In the genomic region with DNA sequence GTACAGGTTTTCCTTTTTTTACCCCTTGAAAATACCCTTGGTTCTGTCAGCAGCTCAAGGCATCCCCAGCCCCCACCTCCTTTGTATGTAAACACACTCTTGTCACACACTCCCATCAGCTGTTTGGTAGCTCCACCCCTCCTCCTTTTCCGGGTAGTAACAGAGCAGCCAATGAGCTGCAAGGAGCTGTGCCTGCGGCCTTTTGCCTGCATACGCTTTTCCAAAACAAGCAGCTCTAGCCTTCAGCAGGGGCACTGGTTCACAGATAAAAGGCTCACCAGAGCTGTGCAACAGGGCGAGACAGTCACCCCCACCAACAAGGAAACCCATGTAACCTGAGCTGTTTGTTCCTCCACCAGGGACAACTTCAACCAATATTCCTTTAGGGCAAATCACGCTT, we compare ENCODE assay signal across 8 mouse cellular contexts. TPM values are rescaled to one million over a fixed set of nuclear protein-coding genes. Genes with fewer than 3 reads are reported as not detected.
DNase-seq lines count a peak whose midpoint lies in the region; ATAC-seq and TF ChIP-seq lines count a peak whose summit lies in the region.

No protein-coding gene starts in this region.

- H3K79me3 ChIP-seq in C2C12 (ENCODE audit: low read depth): peaks cover 44% of the 10 kb centered on the region

- peak overlapping the region; percentile 97 for H3K27ac ChIP-seq in heart, embryonic 13.5 days (replicated peaks)
- peak overlapping the region; percentile 84 for H3K27ac ChIP-seq in liver, embryonic 11.5 days (ENCODE audit: low read depth, low read length)
- peak overlapping the region; percentile 87 for H3K27ac ChIP-seq in stomach, embryonic 14.5 days (ENCODE audit: low read length)

- H3ac ChIP-seq in C2C12 (ENCODE audit: control insufficient read depth, insufficient read length, low read depth): peak overlapping the region; percentile 18

- WGBS in heart, embryonic 13.5 days: 0% methylated on average over 5 of the region's 5 CpGs
- 3% methylated on average over 5 of the region's 5 CpGs for WGBS in liver, embryonic 11.5 days
- 3% methylated on average over 5 of the region's 5 CpGs for WGBS in stomach, embryonic 14.5 days

- H3K4me2 ChIP-seq in heart, embryonic 13.5 days: peak overlapping the region; percentile 91
- peak overlapping the region; percentile 61 for H3K4me2 ChIP-seq in liver, embryonic 11.5 days
- peak overlapping the region; percentile 87 for H3K4me2 ChIP-seq in stomach, embryonic 14.5 days (replicated peaks; ENCODE audit: low read depth, low read length)

- no peak overlapping the region for H3K4me3 ChIP-seq in C2C12 (ENCODE audit: insufficient read depth, poor library complexity, severe bottlenecking)
- H3K4me3 ChIP-seq in heart, embryonic 13.5 days: peak overlapping the region; percentile 92
- peak overlapping the region; percentile 40 for H3K4me3 ChIP-seq in liver, embryonic 11.5 days (ENCODE audit: low read depth, low read length)
- peak overlapping the region; percentile 71 for H3K4me3 ChIP-seq in stomach, embryonic 14.5 days (ENCODE audit: low read depth, low read length)

- H3K4me1 ChIP-seq in heart, embryonic 13.5 days: peaks cover 41% of the 10 kb centered on the region
- peaks cover 29% of the 10 kb centered on the region for H3K4me1 ChIP-seq in liver, embryonic 11.5 days (replicated peaks; ENCODE audit: control insufficient read depth, insufficient read depth, low read length)
- peaks cover 28% of the 10 kb centered on the region for H3K4me1 ChIP-seq in stomach, embryonic 14.5 days (ENCODE audit: control insufficient read depth, insufficient read depth, low read length)

- H3K9me3 ChIP-seq in heart, embryonic 13.5 days: no peaks in the 10 kb centered on the region
- H3K9me3 ChIP-seq in liver, embryonic 11.5 days (ENCODE audit: control insufficient read depth, low read length): no peaks in the 10 kb centered on the region
- no peaks in the 10 kb centered on the region for H3K9me3 ChIP-seq in stomach, embryonic 14.5 days (ENCODE audit: control insufficient read depth, low read depth, low read length)

- peak; percentile 76 for ATAC-seq in erythroid progenitor cell, adult 5-6 weeks (replicated peaks; ENCODE audit: low FRiP score, poor library complexity, severe bottlenecking)
- peak; percentile 77 for ATAC-seq in heart, embryonic 13.5 days (ENCODE audit: extremely low read depth, insufficient number of reproducible peaks, low FRiP score, low TSS enrichment)
- ATAC-seq in liver, embryonic 11.5 days (replicated peaks; ENCODE audit: low FRiP score): peak; percentile 71
- ATAC-seq in stomach, embryonic 14.5 days (ENCODE audit: insufficient number of reproducible peaks, insufficient read depth, low FRiP score, low read depth): peak; percentile 86

- no peak for TF ChIP-seq POLR2A in brain, embryonic 14.5 days (IDR thresholded peaks at IDR 0.05; ENCODE audit: borderline replicate concordance, extremely low read depth, insufficient read depth, insufficient read length, poor library complexity, severe bottlenecking)

- no peak for TF ChIP-seq CTCF in C2C12 (IDR thresholded peaks at IDR 0.05; ENCODE audit: control insufficient read depth, insufficient read depth, insufficient read length)
- TF ChIP-seq CTCF in brain, embryonic 14.5 days (IDR thresholded peaks at IDR 0.05; ENCODE audit: borderline replicate concordance, extremely low read depth, insufficient read depth, insufficient read length): no peak

- peaks cover 15% of the 10 kb centered on the region for H3K36me3 ChIP-seq in C2C12 (ENCODE audit: control insufficient read depth, insufficient read depth)
- H3K36me3 ChIP-seq in heart, embryonic 13.5 days: peaks cover 26% of the 10 kb centered on the region
- H3K36me3 ChIP-seq in liver, embryonic 11.5 days (ENCODE audit: control insufficient read depth, insufficient read depth, low read length): no peaks in the 10 kb centered on the region
- peaks cover 12% of the 10 kb centered on the region; the same call in 1 of the 2 replicates for H3K36me3 ChIP-seq in stomach, embryonic 14.5 days (ENCODE audit: control insufficient read depth, insufficient read depth, low read length)

- H3K79me2 ChIP-seq in C2C12 (ENCODE audit: control insufficient read depth, insufficient read depth): peaks cover 67% of the 10 kb centered on the region

- H3K27me3 ChIP-seq in C2C12 (ENCODE audit: control insufficient read depth, insufficient read depth, insufficient read length): no peaks in the 10 kb centered on the region
- no peaks in the 10 kb centered on the region for H3K27me3 ChIP-seq in heart, embryonic 13.5 days (replicated peaks)
- no peaks in the 10 kb centered on the region for H3K27me3 ChIP-seq in liver, embryonic 11.5 days (replicated peaks; ENCODE audit: control insufficient read depth, insufficient read depth, low read length)
- H3K27me3 ChIP-seq in stomach, embryonic 14.5 days (ENCODE audit: control insufficient read depth, insufficient read depth, low read length): no peaks in the 10 kb centered on the region

- peak overlapping the region; percentile 97 for H3K9ac ChIP-seq in heart, embryonic 13.5 days
- H3K9ac ChIP-seq in liver, embryonic 11.5 days (ENCODE audit: low read depth, low read length): peak overlapping the region; percentile 34
- no peak overlapping the region for H3K9ac ChIP-seq in stomach, embryonic 14.5 days (replicated peaks; ENCODE audit: low read depth, low read length)

- peak; percentile 97 for DNase-seq in brain, embryonic 14.5 days (ENCODE audit: low read depth)
- DNase-seq in kidney, postnatal 10 days: peak; percentile 91
- peak; percentile 76 for DNase-seq in liver, embryonic 11.5 days (ENCODE audit: low spot score)
- DNase-seq in naive thymus-derived CD4-positive, alpha-beta T cell, adult 2 months (ENCODE audit: low read depth): peak; percentile 93

TF ChIP-seq in C2C12, 6 proteins besides CTCF, POLR2A, EP300 and RAD21:
- TF ChIP-seq USF1 (IDR thresholded peaks at IDR 0.05; ENCODE audit: low read depth) (no peak), FOSL1 (IDR thresholded peaks at IDR 0.05; ENCODE audit: insufficient read depth, low read length, poor library complexity, severe bottlenecking) (no peak), MYOD1 (IDR thresholded peaks at IDR 0.05; ENCODE audit: control insufficient read depth, insufficient read length, low read depth) (no peak), MYOG (IDR thresholded peaks at IDR 0.05; ENCODE audit: control insufficient read depth, extremely low read depth, insufficient read length) (no peak), MAX (IDR thresholded peaks at IDR 0.05) (no peak), CEBPB (IDR thresholded peaks at IDR 0.05; ENCODE audit: low read depth) (no peak)
TF ChIP-seq in C2C12: peak in this region for 0.

RNA-seq across cellular contexts. Expression of gene Ube2h, which starts 4.0 kb away (rescaled TPM):
- polyA plus RNA-seq in C2C12 (2012; fragmentation: generic; extraction: Trizol): 14.9 TPM
- 61.3 and 77.8 TPM in 2 replicates for polyA plus RNA-seq in brain, embryonic 14.5 days (2012; rRNA removed)
- 26.8 and 29.9 TPM in 2 replicates for total RNA-seq in erythroid progenitor cell, adult 5-6 weeks (2015; ENCODE audit: low replicate concordance)
- 36.9 and 47.2 TPM in 2 replicates for total RNA-seq in erythroid progenitor cell, adult 5-6 weeks (2017; ENCODE audit: low replicate concordance)
- polyA plus RNA-seq in heart, embryonic 13.5 days (2015; fragmentation: Nextera tagmentation; extraction: Ambion mirVana): 46.6 and 49.8 TPM in 2 replicates
- polyA plus RNA-seq in liver, embryonic 11.5 days (2014; fragmentation: Nextera tagmentation; extraction: Ambion mirVana): 21.6 and 22.5 TPM in 2 replicates
- 58.9 and 60.5 TPM in 2 replicates for polyA plus RNA-seq in stomach, embryonic 14.5 days (2014; fragmentation: Nextera tagmentation; extraction: Ambion mirVana)
